Mouse (Mus musculus): ENCODE data around the gene Slc4a5.

The Slc4a5 gene

DNA sequence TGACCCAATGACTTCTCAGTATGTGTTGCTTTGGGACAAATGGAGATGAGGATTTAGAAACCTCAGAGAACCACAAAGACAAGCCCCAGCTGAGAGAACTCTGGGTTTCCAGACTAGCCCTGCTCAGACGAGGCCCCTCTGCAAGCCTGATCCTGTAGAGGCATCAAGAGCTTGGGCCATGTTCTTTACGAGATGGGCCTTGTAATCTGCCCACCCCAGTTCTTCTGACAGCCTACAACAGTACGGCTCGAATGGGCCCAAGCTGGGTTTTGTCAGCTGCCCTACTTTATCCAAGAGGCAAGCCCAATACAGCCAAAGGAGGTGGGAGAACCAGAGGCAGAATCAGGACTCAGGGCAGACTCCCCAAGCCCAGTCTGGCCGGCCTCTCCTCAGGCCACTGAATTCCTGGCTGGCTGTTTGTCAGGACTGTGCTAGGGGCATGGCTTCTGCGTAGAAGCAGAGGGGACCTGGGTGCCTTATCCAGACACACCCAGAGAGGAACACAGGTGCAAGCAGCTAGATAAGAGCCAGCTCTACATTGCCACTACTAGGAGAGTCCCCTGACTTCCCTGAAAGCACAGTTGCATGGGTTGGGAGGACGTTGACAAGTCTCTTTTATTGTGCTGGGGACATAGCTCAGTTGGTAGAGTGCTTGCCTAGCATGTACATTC, 132.0 kb downstream of the Slc4a5 start:
- no peak for DNase-seq (ENCODE audit: low spot score)

DNA sequence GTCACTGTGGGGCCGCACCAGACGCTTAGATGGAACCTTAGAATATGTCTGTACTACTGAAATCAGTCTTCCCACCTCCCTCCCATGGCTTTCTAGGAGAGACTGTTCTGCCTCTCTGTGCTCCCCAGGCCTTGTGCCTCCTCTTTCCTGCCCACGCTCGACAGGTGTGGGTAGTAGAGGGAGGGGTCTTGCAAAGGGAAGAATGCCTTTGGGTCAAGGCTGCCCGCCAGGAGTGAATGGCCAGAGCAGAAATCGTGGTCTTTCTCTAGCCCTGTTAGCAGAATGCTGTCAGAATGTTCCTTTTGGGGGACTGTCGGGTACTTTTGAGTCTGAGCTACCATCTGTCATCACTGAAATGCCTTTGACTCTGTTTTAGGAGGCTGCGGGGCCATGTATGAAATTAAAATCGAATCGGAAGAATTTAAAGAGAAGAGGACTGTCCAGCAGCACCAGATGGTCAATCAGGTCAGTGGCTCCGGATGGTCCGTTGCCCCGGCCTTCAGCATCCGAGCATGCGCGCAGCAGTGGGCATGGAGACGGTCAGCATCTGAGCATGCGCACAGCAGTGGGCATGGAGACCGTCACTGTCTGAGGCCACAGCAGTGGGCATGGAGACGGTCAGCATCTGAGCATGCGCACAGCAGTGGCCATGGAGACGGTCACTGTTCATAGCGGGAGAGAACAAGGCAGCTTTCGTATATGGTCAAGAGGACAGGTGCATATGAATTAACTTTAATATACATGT, 133.2 kb downstream of the Slc4a5 start:
- no peak for DNase-seq (ENCODE audit: low spot score)

All from embryo, embryonic 10 days (tissue).